Comparison of ENCODE assay signal across 8 mouse cellular contexts in the genomic region with DNA sequence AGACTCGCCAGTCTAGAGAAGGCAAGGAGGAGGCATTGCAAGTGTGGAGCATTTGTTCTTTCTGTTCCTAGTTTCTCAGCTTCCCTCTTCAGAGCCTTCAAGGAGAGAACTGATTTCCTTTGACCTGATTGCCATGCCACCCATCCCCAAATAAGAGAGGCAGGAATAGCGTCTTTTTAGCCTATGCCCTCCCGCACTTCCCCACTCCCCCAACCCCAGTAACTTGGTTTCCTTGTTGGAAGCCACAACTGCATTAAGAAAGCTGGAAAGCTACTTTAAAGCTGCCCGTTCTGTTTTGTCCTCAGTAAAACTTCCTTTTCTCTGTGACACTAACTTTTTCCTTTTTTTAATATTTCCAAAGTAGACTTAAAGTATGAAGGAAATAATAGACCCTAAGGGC.
DNase-seq lines count a peak whose midpoint lies in the region; ATAC-seq lines count a peak whose summit lies in the region.

No protein-coding gene starts in this region.

- WGBS in kidney, embryonic 14.5 days: 17% methylated on average over 4 of the region's 4 CpGs
- WGBS in forebrain, embryonic 12.5 days: 8% methylated on average over 4 of the region's 4 CpGs
- WGBS in limb, embryonic 12.5 days: 17% methylated on average over 4 of the region's 4 CpGs
- 10% methylated on average over 4 of the region's 4 CpGs for WGBS in neural tube, embryonic 12.5 days

- peaks cover 3% of the 10 kb centered on the region; the same call in 1 of the 2 replicates for H3K4me1 ChIP-seq in kidney, embryonic 14.5 days (ENCODE audit: control insufficient read depth, insufficient read depth, low read length)
- peaks cover 19% of the 10 kb centered on the region for H3K4me1 ChIP-seq in forebrain, embryonic 12.5 days
- H3K4me1 ChIP-seq in limb, embryonic 12.5 days (replicated peaks): peaks cover 11% of the 10 kb centered on the region
- H3K4me1 ChIP-seq in neural tube, embryonic 12.5 days: peaks cover 8% of the 10 kb centered on the region; the same call in 1 of the 2 replicates

- DNase-seq in kidney, postnatal 4 days: no peak
- no peak for DNase-seq in thymus, postnatal 25 days
- no peak for DNase-seq in cerebellum, adult 11 months
- no peak for DNase-seq in cerebellum, postnatal 14 days

- H3K27ac ChIP-seq in kidney, embryonic 14.5 days (ENCODE audit: low read depth, low read length): no peak overlapping the region; the same call in 1 of the 2 replicates
- H3K27ac ChIP-seq in forebrain, embryonic 12.5 days: peak overlapping the region; percentile 81; the same call in 1 of the 2 replicates
- no peak overlapping the region for H3K27ac ChIP-seq in limb, embryonic 12.5 days
- no peak overlapping the region for H3K27ac ChIP-seq in neural tube, embryonic 12.5 days

- peak overlapping the region; percentile 40 for H3K4me2 ChIP-seq in kidney, embryonic 14.5 days (replicated peaks; ENCODE audit: low read depth, low read length)
- peak overlapping the region; percentile 49 for H3K4me2 ChIP-seq in forebrain, embryonic 12.5 days
- peak overlapping the region; percentile 52 for H3K4me2 ChIP-seq in limb, embryonic 12.5 days
- H3K4me2 ChIP-seq in neural tube, embryonic 12.5 days (replicated peaks): peak overlapping the region; percentile 53

- H3K36me3 ChIP-seq in kidney, embryonic 14.5 days (ENCODE audit: control insufficient read depth, insufficient read depth, low read length): no peaks in the 10 kb centered on the region
- no peaks in the 10 kb centered on the region for H3K36me3 ChIP-seq in forebrain, embryonic 12.5 days (replicated peaks)
- H3K36me3 ChIP-seq in limb, embryonic 12.5 days: no peaks in the 10 kb centered on the region
- no peaks in the 10 kb centered on the region for H3K36me3 ChIP-seq in neural tube, embryonic 12.5 days

- H3K9me3 ChIP-seq in kidney, embryonic 14.5 days (ENCODE audit: control insufficient read depth, low read length): no peaks in the 10 kb centered on the region
- H3K9me3 ChIP-seq in forebrain, embryonic 12.5 days: no peaks in the 10 kb centered on the region
- no peaks in the 10 kb centered on the region for H3K9me3 ChIP-seq in limb, embryonic 12.5 days
- no peaks in the 10 kb centered on the region for H3K9me3 ChIP-seq in neural tube, embryonic 12.5 days

- H3K4me3 ChIP-seq in kidney, embryonic 14.5 days (ENCODE audit: low read length): peak overlapping the region; percentile 12; the same call in 1 of the 2 replicates
- H3K4me3 ChIP-seq in forebrain, embryonic 12.5 days (replicated peaks): peak overlapping the region; percentile 11; the same call in 1 of the 2 replicates
- H3K4me3 ChIP-seq in limb, embryonic 12.5 days (replicated peaks): peak overlapping the region; percentile 22; the same call in 1 of the 2 replicates
- H3K4me3 ChIP-seq in neural tube, embryonic 12.5 days: no peak overlapping the region

- H3K9ac ChIP-seq in kidney, embryonic 14.5 days (ENCODE audit: low read depth, low read length): 0 out of 2 replicates have a peak overlapping the region, but pooled peaks have one; percentile 31
- no peak overlapping the region for H3K9ac ChIP-seq in forebrain, embryonic 12.5 days
- peak overlapping the region; percentile 23; the same call in 1 of the 2 replicates for H3K9ac ChIP-seq in limb, embryonic 12.5 days (replicated peaks)
- no peak overlapping the region; the same call in 1 of the 2 replicates for H3K9ac ChIP-seq in neural tube, embryonic 12.5 days

- no peaks in the 10 kb centered on the region for H3K27me3 ChIP-seq in kidney, embryonic 14.5 days (ENCODE audit: control insufficient read depth, insufficient read depth, low read length)
- no peaks in the 10 kb centered on the region for H3K27me3 ChIP-seq in forebrain, embryonic 12.5 days
- no peaks in the 10 kb centered on the region for H3K27me3 ChIP-seq in limb, embryonic 12.5 days
- no peaks in the 10 kb centered on the region for H3K27me3 ChIP-seq in neural tube, embryonic 12.5 days (replicated peaks)

- no peak for ATAC-seq in kidney, embryonic 14.5 days (ENCODE audit: low FRiP score, low TSS enrichment)
- no peak for ATAC-seq in forebrain, embryonic 12.5 days (ENCODE audit: low FRiP score)
- no peak for ATAC-seq in limb, embryonic 12.5 days (ENCODE audit: insufficient number of reproducible peaks, insufficient read depth, low FRiP score, low TSS enrichment, low read depth)
- 0 out of 2 replicates have a peak, but pooled peaks have one; percentile 14 for ATAC-seq in neural tube, embryonic 12.5 days (ENCODE audit: low FRiP score, low read depth)

Comparison
In these comparisons a context has a peak if more than half of its experiments do, and no peak if none do; other contexts are left out.
1. H3K9ac ChIP-seq: peak in kidney, embryonic 14.5 days (single experiment) and limb, embryonic 12.5 days (single experiment); none in forebrain, embryonic 12.5 days (single experiment) and neural tube, embryonic 12.5 days (single experiment).
2. Peak in every context shown above with its lines, with median percentiles within 50 percentile points of each other: H3K4me2 ChIP-seq.